Mouse (Mus musculus): ENCODE measurements around the gene Fthl17a. TPM values are rescaled to one million over a fixed set of nuclear protein-coding genes. Genes with fewer than 3 reads are reported as not detected.

The Fthl17a gene
- polyA plus RNA-seq (2015; fragmentation: Nextera tagmentation; extraction: Ambion mirVana), result not detected in 2 replicates

DNA sequence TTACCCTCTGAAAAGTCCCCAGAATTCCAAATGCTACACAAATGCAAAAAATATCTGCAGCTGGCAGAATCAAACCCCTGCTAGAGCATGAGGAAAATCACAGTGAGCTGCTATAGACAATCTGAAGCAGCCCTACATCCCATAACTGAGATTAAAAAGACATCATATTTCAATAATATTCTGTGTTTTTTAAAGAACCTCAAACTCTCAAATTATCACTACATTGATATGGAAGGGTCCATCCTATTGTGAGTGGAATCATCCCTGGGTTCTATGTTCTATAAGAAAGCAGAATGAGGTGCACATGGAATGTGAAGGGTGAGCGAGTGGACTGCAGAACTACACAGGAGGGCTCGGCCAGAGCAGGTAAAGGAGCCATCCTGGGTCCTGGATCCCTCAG is at the start of gene Fthl17a:
TSS of gene Fthl17a (plus strand) at position 301 of the 400 bp plus-strand sequence.
- H3K9me3 ChIP-seq (replicated peaks), result no peaks in the 10 kb centered on the region
- H3K4me1 ChIP-seq, result no peaks in the 10 kb centered on the region
- H3K36me3 ChIP-seq, result no peaks in the 10 kb centered on the region
- 72% methylated on average over 2 of the region's 2 CpGs for WGBS
- H3K27ac ChIP-seq (replicated peaks), result no peak within 1 kb of the TSS
- ATAC-seq (ENCODE audit: insufficient number of reproducible peaks, low FRiP score, low TSS enrichment, low read depth), result no peak
- H3K4me3 ChIP-seq (replicated peaks), result no peak within 1 kb of the TSS
- no peak within 1 kb of the TSS for H3K9ac ChIP-seq
- no peaks in the 10 kb centered on the region for H3K27me3 ChIP-seq
- H3K4me2 ChIP-seq (replicated peaks), result no peak within 1 kb of the TSS

DNA sequence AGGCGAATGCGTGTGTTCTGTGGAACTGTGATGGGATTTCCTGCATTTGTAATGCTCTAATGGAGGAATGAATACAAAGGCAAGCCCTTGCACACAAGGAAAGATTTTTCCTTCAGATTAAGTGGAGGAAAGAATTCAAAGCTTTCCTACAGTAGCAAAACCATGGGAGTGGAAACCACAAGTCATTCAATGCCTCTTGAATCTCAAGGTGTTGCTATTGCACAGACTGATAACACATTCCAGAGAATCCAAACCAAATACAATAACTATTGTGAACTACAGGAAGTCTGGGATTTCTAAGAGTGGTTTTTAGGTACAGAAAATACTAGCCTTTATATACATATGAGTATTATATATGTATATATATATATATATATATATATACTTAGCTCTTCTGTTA is 42.5 kb upstream of the Fthl17a start:
- WGBS, result 75% methylated on average over 2 of the region's 2 CpGs
- Histone ChIP-seq H3K4me1 (no peaks in the 10 kb centered on the region), H3K4me3 (replicated peaks) (no peak overlapping the region), H3K9ac (no peak overlapping the region), H3K36me3 (no peaks in the 10 kb centered on the region), H3K4me2 (replicated peaks) (no peak overlapping the region), H3K27ac (replicated peaks) (no peak overlapping the region), H3K27me3 (no peaks in the 10 kb centered on the region), H3K9me3 (replicated peaks) (no peaks in the 10 kb centered on the region)
- no peak for ATAC-seq (ENCODE audit: insufficient number of reproducible peaks, low FRiP score, low TSS enrichment, low read depth)

DNA sequence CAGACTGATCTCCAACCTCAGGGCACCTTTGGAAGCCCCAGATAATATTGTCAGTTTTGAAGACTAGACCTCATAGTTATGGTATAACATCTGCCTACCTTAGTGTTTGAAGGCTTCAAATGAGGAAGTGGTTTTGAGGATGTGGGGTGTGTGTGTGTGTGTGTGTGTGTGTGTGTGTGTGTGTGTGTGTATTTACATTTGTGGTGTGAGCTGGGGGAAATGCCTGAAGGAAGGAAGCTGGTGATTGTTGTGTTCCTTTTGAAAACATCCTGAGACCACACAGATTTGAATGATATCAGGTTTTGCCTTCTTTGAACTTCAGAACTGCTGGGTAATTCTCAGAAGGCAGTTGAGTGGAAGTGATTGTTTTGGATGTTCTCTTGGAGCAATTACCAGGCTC is 22.6 kb upstream of the Fthl17a start:
- Histone ChIP-seq H3K27me3 (no peaks in the 10 kb centered on the region), H3K9ac (no peak overlapping the region), H3K4me1 (no peaks in the 10 kb centered on the region), H3K4me2 (replicated peaks) (no peak overlapping the region), H3K27ac (replicated peaks) (no peak overlapping the region), H3K9me3 (replicated peaks) (no peaks in the 10 kb centered on the region), H3K4me3 (replicated peaks) (no peak overlapping the region), H3K36me3 (no peaks in the 10 kb centered on the region)
- ATAC-seq (ENCODE audit: insufficient number of reproducible peaks, low FRiP score, low TSS enrichment, low read depth), result no peak

DNA sequence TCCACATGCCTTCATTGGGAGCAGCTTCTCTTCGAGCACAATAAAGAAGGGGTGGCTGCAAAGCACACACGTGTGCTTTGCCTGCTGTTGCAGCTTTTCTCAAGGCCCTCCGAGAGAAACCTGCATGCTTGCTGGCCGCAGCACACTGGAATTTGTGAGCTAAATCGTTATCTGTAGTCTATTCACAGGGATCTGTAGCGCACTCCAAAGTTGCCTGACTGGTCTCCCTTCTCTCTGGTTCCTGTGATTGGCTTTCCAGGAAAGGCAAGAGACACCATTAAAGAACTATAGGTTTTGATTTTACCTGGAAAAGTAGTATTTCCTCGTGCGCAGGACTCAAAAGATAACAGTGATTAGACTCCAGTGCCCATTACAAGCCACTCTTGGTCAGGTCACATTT is 22.3 kb downstream of the Fthl17a start:
- Histone ChIP-seq H3K9ac (no peak overlapping the region), H3K4me2 (replicated peaks) (no peak overlapping the region), H3K4me3 (replicated peaks) (no peak overlapping the region), H3K4me1 (no peaks in the 10 kb centered on the region), H3K36me3 (no peaks in the 10 kb centered on the region), H3K27ac (replicated peaks) (no peak overlapping the region), H3K9me3 (replicated peaks) (no peaks in the 10 kb centered on the region), H3K27me3 (no peaks in the 10 kb centered on the region)
- no peak for ATAC-seq (ENCODE audit: insufficient number of reproducible peaks, low FRiP score, low TSS enrichment, low read depth)
- 55% methylated on average over 8 of the region's 8 CpGs for WGBS

DNA sequence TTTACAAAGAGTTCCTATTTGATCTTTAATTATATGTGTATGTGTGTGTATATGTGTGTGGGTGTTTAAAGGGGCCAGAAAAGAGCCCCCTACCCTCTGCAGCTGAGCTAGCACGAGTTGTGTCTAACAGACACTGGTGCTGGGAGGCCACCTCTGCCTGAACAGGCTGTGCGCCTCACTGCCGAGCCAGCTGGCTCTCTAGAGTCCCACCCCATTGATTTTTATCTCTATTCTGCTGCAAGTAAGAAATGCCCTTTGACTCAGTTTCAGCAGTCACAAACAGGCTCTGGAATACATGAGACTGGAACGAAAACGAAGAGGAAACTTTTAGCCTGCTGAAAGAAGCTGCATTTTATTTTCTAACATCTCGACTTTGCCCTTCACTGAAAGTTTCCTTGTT is 22.8 kb downstream of the Fthl17a start:
- no peak for ATAC-seq (ENCODE audit: insufficient number of reproducible peaks, low FRiP score, low TSS enrichment, low read depth)
- Histone ChIP-seq H3K4me3 (replicated peaks) (no peak overlapping the region), H3K4me1 (no peaks in the 10 kb centered on the region), H3K27ac (replicated peaks) (no peak overlapping the region), H3K36me3 (no peaks in the 10 kb centered on the region), H3K4me2 (replicated peaks) (no peak overlapping the region), H3K9ac (no peak overlapping the region), H3K27me3 (no peaks in the 10 kb centered on the region), H3K9me3 (replicated peaks) (no peaks in the 10 kb centered on the region)
- 45% methylated on average over 6 of the region's 6 CpGs for WGBS

DNA sequence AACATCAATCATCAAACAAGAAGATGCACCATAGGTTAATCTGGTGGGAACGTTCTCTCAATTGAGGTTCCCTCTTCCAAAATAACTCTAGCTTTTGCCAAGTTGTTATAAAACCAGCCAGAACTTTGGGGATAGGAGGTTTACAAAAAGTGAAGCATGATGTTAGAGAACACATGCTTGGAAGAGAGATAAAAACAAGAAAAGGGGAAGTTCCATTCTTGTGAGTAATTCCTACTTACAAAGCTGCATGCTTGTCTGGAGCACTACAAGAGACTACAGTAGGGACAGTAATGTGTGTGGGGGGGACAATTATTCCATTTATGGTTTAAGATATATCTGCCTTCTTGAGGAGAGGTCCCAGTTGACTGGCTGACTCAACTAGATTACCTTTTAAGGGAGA is 40.4 kb downstream of the Fthl17a start:
- Histone ChIP-seq H3K9me3 (replicated peaks) (no peaks in the 10 kb centered on the region), H3K4me3 (replicated peaks) (no peak overlapping the region), H3K27me3 (no peaks in the 10 kb centered on the region), H3K36me3 (no peaks in the 10 kb centered on the region), H3K9ac (no peak overlapping the region), H3K4me1 (no peaks in the 10 kb centered on the region), H3K4me2 (replicated peaks) (no peak overlapping the region), H3K27ac (replicated peaks) (no peak overlapping the region)
- 82% methylated on average over 1 of the region's 1 CpGs for WGBS
- no peak for ATAC-seq (ENCODE audit: insufficient number of reproducible peaks, low FRiP score, low TSS enrichment, low read depth)

DNA sequence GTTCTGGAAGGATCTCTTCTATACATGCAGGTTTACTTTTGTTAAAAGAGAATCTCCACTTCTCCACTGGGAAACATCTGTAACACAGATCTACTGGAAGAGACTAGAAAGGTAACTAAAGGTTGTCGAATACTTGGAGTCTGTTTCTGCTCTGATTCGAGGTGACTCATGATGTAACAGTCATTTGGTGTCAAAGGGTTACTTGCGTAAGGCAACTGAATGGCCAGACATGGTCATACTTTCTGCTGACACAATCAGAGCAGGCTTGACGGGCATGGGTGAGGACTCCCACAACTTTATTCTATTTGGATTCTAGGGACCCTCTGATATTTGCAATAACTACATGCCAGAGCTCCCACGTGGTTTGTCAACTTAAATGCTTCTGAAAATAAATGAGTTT is 43.3 kb downstream of the Fthl17a start:
- no peaks in the 10 kb centered on the region for H3K36me3 ChIP-seq
- 70% methylated on average over 5 of the region's 5 CpGs for WGBS
- no peak for ATAC-seq (ENCODE audit: insufficient number of reproducible peaks, low FRiP score, low TSS enrichment, low read depth)
- no peak overlapping the region for H3K4me2 ChIP-seq (replicated peaks)
- no peaks in the 10 kb centered on the region for H3K9me3 ChIP-seq (replicated peaks)
- H3K9ac ChIP-seq, result no peak overlapping the region
- H3K27ac ChIP-seq (replicated peaks), result no peak overlapping the region
- no peaks in the 10 kb centered on the region for H3K27me3 ChIP-seq
- H3K4me1 ChIP-seq, result no peaks in the 10 kb centered on the region
- no peak overlapping the region for H3K4me3 ChIP-seq (replicated peaks)

DNA sequence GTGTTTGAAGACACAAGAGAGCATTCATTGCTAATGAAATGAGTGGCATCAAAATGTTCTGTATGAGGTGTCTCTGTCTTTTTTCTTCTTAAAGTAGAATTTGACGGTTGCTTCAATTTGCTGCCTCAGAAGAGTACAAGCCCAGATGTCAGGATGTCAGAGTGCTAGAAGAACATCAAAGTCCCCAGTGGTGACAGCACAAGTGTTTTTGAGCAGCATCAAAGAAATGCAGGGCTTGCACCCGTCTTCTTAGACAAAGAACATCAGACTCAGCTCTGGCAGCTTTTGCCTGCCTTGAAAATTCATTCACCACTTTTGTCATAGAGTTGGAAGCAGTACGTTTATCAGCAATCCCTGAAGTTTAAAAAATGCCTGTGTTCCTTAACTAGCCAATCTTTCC is 44.5 kb downstream of the Fthl17a start:
- WGBS, result 37% methylated on average over 3 of the region's 3 CpGs
- no peaks in the 10 kb centered on the region for H3K4me1 ChIP-seq
- H3K9ac ChIP-seq, result no peak overlapping the region
- no peak overlapping the region for H3K27ac ChIP-seq (replicated peaks)
- no peaks in the 10 kb centered on the region for H3K9me3 ChIP-seq (replicated peaks)
- ATAC-seq (ENCODE audit: insufficient number of reproducible peaks, low FRiP score, low TSS enrichment, low read depth), result no peak
- H3K4me2 ChIP-seq (replicated peaks), result no peak overlapping the region
- H3K27me3 ChIP-seq, result no peaks in the 10 kb centered on the region
- H3K36me3 ChIP-seq, result no peaks in the 10 kb centered on the region
- H3K4me3 ChIP-seq (replicated peaks), result no peak overlapping the region

DNA sequence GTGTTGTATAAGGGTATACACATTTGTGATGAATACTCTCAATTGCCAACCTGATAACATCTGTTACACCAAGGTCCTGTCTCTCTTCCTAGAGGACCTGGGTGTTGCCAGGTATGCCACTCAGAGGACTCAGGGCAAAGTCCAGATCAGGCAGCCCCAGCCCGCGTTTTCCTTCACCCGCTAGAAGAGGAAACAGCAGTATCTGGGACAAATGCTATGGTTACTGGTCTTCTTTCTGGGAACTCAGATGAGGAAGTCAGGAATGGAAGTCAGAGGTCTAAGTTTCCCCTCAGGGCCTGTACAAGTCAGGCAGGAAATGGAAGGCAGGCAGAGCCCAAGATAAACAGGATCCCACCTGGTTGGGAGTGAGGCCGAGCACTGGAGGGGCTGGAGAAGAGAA is 55.2 kb downstream of the Fthl17a start:
- no peak overlapping the region for H3K27ac ChIP-seq (replicated peaks)
- no peak overlapping the region for H3K4me2 ChIP-seq (replicated peaks)
- no peak overlapping the region for H3K4me3 ChIP-seq (replicated peaks)
- 71% methylated on average over 4 of the region's 4 CpGs for WGBS
- H3K9me3 ChIP-seq (replicated peaks), result no peaks in the 10 kb centered on the region
- no peaks in the 10 kb centered on the region for H3K4me1 ChIP-seq
- no peaks in the 10 kb centered on the region for H3K36me3 ChIP-seq
- no peaks in the 10 kb centered on the region for H3K27me3 ChIP-seq
- no peak for ATAC-seq (ENCODE audit: insufficient number of reproducible peaks, low FRiP score, low TSS enrichment, low read depth)
- no peak overlapping the region for H3K9ac ChIP-seq

DNA sequence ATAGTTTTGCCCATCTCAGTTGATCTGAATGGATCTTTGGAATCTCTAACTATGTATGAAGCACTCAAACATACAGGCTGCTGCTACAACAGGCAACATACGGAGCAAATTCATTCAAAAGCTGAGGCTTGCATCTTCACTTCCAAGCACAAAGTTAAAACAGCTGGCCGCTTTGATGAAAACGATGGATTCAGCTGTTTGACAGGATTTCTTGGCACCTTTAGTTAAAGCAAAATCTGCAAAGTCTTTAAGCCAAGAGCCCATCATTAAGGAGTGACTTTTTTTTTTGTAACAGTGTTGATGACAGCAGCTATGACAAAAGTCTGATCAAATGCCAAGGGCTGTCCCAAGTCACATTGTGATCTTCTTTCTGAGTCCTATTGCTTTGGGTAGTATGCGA is 69.1 kb downstream of the Fthl17a start:
- Histone ChIP-seq H3K4me3 (replicated peaks) (no peak overlapping the region), H3K9ac (no peak overlapping the region), H3K9me3 (replicated peaks) (no peaks in the 10 kb centered on the region), H3K27ac (replicated peaks) (no peak overlapping the region), H3K4me1 (no peaks in the 10 kb centered on the region), H3K4me2 (replicated peaks) (no peak overlapping the region), H3K36me3 (no peaks in the 10 kb centered on the region), H3K27me3 (no peaks in the 10 kb centered on the region)
- WGBS, result 48% methylated on average over 4 of the region's 4 CpGs
- no peak for ATAC-seq (ENCODE audit: insufficient number of reproducible peaks, low FRiP score, low TSS enrichment, low read depth)

DNA sequence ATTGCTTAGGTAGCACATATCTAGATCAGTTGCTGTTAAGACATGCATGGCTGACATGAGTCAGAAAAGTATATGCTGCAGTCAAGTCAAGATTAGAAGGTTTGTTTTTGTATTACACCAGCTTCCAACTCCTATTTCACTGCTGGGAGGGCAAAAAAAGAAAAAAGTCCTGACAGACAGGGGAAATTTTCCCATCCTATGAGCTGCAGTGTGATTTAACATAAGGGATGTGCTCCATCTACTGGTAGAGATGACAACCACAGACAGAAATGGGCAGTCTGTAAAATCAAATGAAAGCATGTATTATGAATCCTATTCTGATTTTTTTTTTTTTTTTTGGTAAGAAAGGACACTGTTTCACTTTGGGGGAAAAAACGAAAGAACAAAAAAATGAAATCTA is 69.7 kb downstream of the Fthl17a start:
- WGBS, result 27% methylated on average over 1 of the region's 1 CpGs

More for the DNA sequence above, 69.7 kb downstream of the Fthl17a start:
- Histone ChIP-seq H3K27me3 (no peaks in the 10 kb centered on the region), H3K4me3 (replicated peaks) (no peak overlapping the region), H3K9me3 (replicated peaks) (no peaks in the 10 kb centered on the region), H3K36me3 (no peaks in the 10 kb centered on the region), H3K4me2 (replicated peaks) (no peak overlapping the region), H3K27ac (replicated peaks) (no peak overlapping the region), H3K9ac (no peak overlapping the region), H3K4me1 (no peaks in the 10 kb centered on the region)
- ATAC-seq (ENCODE audit: insufficient number of reproducible peaks, low FRiP score, low TSS enrichment, low read depth), result no peak

Measured in embryonic facial prominence, embryonic 15.5 days (tissue).